Mouse (Mus musculus) heart, postnatal 36 days (tissue): ENCODE results near the gene Ube2h. TPM values are rescaled to one million over a fixed set of nuclear protein-coding genes. Genes with fewer than 3 reads are reported as not detected.
"Not testable (repeated sequence)": the region's sequence is repeated elsewhere in the genome, so short reads cannot be mapped to it uniquely, and the experiment has no call there.

ENCODE experiments used
- DNase-seq, 2 experiments: peaks; one replicate each; pipeline ENCODE4 v3.0.0; 2021 to 2022
- intact Hi-C: fragments of 180-260 bp; cut with DNase I; formaldehyde crosslinking; loops from one replicate; pipeline ENCODE4 v1.15.1; 2025
- total RNA-seq, 2 experiments: library from RNA; stranded (reverse); gene quantifications; 2 replicates each; pipeline ENCODE4 v1.2.3; 2021

Ube2h gene
- total RNA-seq, 2 experiments from 2014 or later: 70.9 to 74.9 TPM

GRCm38 (mm10) chr6:30205587-30206202 is 98.6 kb downstream of the Ube2h start:
- peak; percentile 76 to 80 for DNase-seq
- intact Hi-C loops: loop anchor here (2.0 to 5.0 kb wide), 4 partner anchors 93 to 353 kb away; partner anchors contain the start of gene Nrf1

- intact Hi-C loops: loop anchor here (2.0 to 5.0 kb wide), 4 partner anchors 93 to 352 kb away; partner anchors contain the start of gene Nrf1
- not testable (repeated sequence) for DNase-seq
These were observed 99.2 kb downstream of the Ube2h start for GRCm38 (mm10) chr6:30205180-30205538.

- intact Hi-C loops: loop anchor here (2.0 to 5.0 kb wide), 4 partner anchors 92 to 352 kb away; partner anchors contain the start of gene Nrf1
- no peak for DNase-seq
These were observed 99.8 kb downstream of the Ube2h start for GRCm38 (mm10) chr6:30204383-30205179.

- intact Hi-C loops: no loop called here
- DNase-seq: no peak
These were observed 108.2 kb downstream of the Ube2h start for GRCm38 (mm10) chr6:30196143-30196542.

- no peak for DNase-seq
- intact Hi-C loops: no loop called here
These were observed 108.7 kb downstream of the Ube2h start for GRCm38 (mm10) chr6:30195656-30196055.

- intact Hi-C loops: no loop called here
- DNase-seq: no peak
These were observed 120.7 kb downstream of the Ube2h start for GRCm38 (mm10) chr6:30183624-30184023.

- intact Hi-C loops: no loop called here
- no peak for DNase-seq
These were observed 122.3 kb downstream of the Ube2h start for GRCm38 (mm10) chr6:30182038-30182437.

GRCm38 (mm10) chr6:30180321-30180720 is 124.0 kb downstream of the Ube2h start:
- intact Hi-C loops: no loop called here
- DNase-seq: no peak

GRCm38 (mm10) chr6:30179046-30179445 is 125.3 kb downstream of the Ube2h start:
- intact Hi-C loops: no loop called here
- no peak for DNase-seq

- DNase-seq: no peak
- intact Hi-C loops: no loop called here
These were observed 126.2 kb downstream of the Ube2h start for GRCm38 (mm10) chr6:30178023-30178639.

GRCm38 (mm10) chr6:30177305-30177704 is 127.0 kb downstream of the Ube2h start:
- DNase-seq: no peak

GRCm38 (mm10) chr6:30176496-30176895 is 127.8 kb downstream of the Ube2h start:
- intact Hi-C loops: no loop called here
- no peak for DNase-seq

More at GRCm38 (mm10) chr6:30177305-30177704, 127.0 kb downstream of the Ube2h start:
- intact Hi-C loops: no loop called here

- intact Hi-C loops: no loop called here
- DNase-seq: no peak
These were observed 128.4 kb downstream of the Ube2h start for GRCm38 (mm10) chr6:30175918-30176421.

GRCm38 (mm10) chr6:30175225-30175917 is 129.0 kb downstream of the Ube2h start:
- DNase-seq: no peak
- intact Hi-C loops: no loop called here

GRCm38 (mm10) chr6:30174461-30175224 is 129.7 kb downstream of the Ube2h start:
- intact Hi-C loops: no loop called here
- DNase-seq: no peak

GRCm38 (mm10) chr6:30173551-30174460 is 130.5 kb downstream of the Ube2h start:
- DNase-seq: no peak
- intact Hi-C loops: no loop called here

GRCm38 (mm10) chr6:30172820-30173550 is 131.4 kb downstream of the Ube2h start:
- DNase-seq: peak in 1 of 2 experiments; percentile 33
- intact Hi-C loops: no loop called here

- intact Hi-C loops: no loop called here
- DNase-seq: no peak
These were observed 131.9 kb downstream of the Ube2h start for GRCm38 (mm10) chr6:30172441-30172819.
